Mouse (Mus musculus) pancreas, adult 10 weeks (tissue): Measurements from ENCODE around the gene Mvb12b. TPM values are rescaled to one million over a fixed set of nuclear protein-coding genes. Genes with fewer than 3 reads are reported as not detected.

ENCODE experiments used
- polyA plus RNA-seq: library from polyadenylated mRNA; stranded (reverse); fragments of 350-450 nt; fragmentation: Illumina TruSeq; extraction: RNeasy Lipid Tissue Mini Kit (QIAGEN cat#74804); gene quantifications from one replicate; pipeline ENCODE4 v1.2.3, GENCODE M21; 2015; ENCODE audit warnings: low read depth, low replicate concordance; ENCODE audit not compliant: insufficient read depth

The Mvb12b gene
- 3.5 TPM for polyA plus RNA-seq

GRCm38 (mm10) chr2:33887328-33888099 lies at the start of gene Mvb12b:
Gene Mvb12b (minus strand): TSS chr2:33887946.

Other genes with a start within 250 kb of the Mvb12b start
- not detected for gene Lmx1b, start 247.4 kb downstream of the Mvb12b start, polyA plus RNA-seq